Mouse (Mus musculus) lung, postnatal 14 days (tissue): Measurements from ENCODE around the gene Pik3r4.

Experiments
- DNase-seq: peaks from one replicate; pipeline ENCODE4 v3.0.0; 2021

Gene Pik3r4

GRCm38 (mm10) chr9:105697764-105698396 is 55.1 kb downstream of the Pik3r4 start:
- peak; percentile 46 for DNase-seq

GRCm38 (mm10) chr9:105700702-105701101 is 57.9 kb downstream of the Pik3r4 start:
- no peak for DNase-seq

- DNase-seq: no peak
Measured at GRCm38 (mm10) chr9:105701966-105702365, 59.2 kb downstream of the Pik3r4 start.

- DNase-seq: no peak
Measured at GRCm38 (mm10) chr9:105704226-105704932, 61.6 kb downstream of the Pik3r4 start.

GRCm38 (mm10) chr9:105705011-105705410 is 62.2 kb downstream of the Pik3r4 start:
- no peak for DNase-seq

GRCm38 (mm10) chr9:105712049-105712448 is 69.3 kb downstream of the Pik3r4 start:
- DNase-seq: no peak

- DNase-seq: no peak
Measured at GRCm38 (mm10) chr9:105719367-105719766, 76.6 kb downstream of the Pik3r4 start.

GRCm38 (mm10) chr9:105719851-105720395 is 77.1 kb downstream of the Pik3r4 start:
- no peak for DNase-seq

- no peak for DNase-seq
Measured at GRCm38 (mm10) chr9:105720430-105720829, 77.7 kb downstream of the Pik3r4 start.

GRCm38 (mm10) chr9:105731976-105732375 is 89.2 kb downstream of the Pik3r4 start:
- DNase-seq: no peak

- no peak for DNase-seq
Measured at GRCm38 (mm10) chr9:105734651-105735050, 91.9 kb downstream of the Pik3r4 start.

GRCm38 (mm10) chr9:105735195-105735594 is 92.4 kb downstream of the Pik3r4 start:
- no peak for DNase-seq
